Mouse (Mus musculus) limb, embryonic 14.5 days (tissue): Measurements from ENCODE around the gene Plxna3. TPM values are rescaled to one million over a fixed set of nuclear protein-coding genes. Genes with fewer than 3 reads are reported as not detected.
A peak's percentile ranks its signal among the peaks of the same experiment; 100 is the strongest.

ENCODE experiments used
- ATAC-seq: fragments of 200-750 bp; cut with Nextera tagmentation; 2 replicates; pipeline ENCODE4 v1.8.0; 2017; ENCODE audit warnings: low read depth, moderate number of reproducible peaks, moderate TSS enrichment; ENCODE audit not compliant: low FRiP score
- DNase-seq: peaks from one replicate; pipeline ENCODE4 v3.0.0-alpha.2; 2015; ENCODE audit warnings: low spot score
- H3K27ac ChIP-seq: fragments of 300-500 bp; sonication (generic); replicated peaks from 2 replicates; pipeline ENCODE4 v1.5.1; 2014; ENCODE audit warnings: low read depth, mild to moderate bottlenecking, low read length, moderate library complexity, mixed read lengths
- H3K27me3 ChIP-seq: fragments of 300-500 bp; sonication (generic); 2 replicates; pipeline ENCODE4 v1.6.1; 2014; ENCODE audit warnings: low read length, mixed read lengths; ENCODE audit not compliant: control insufficient read depth, insufficient read depth
- H3K36me3 ChIP-seq: fragments of 300-500 bp; sonication (generic); 2 replicates; pipeline ENCODE4 v1.6.1; 2014; ENCODE audit warnings: mild to moderate bottlenecking, low read length, moderate library complexity, mixed read lengths; ENCODE audit not compliant: control insufficient read depth, insufficient read depth
- H3K4me1 ChIP-seq: fragments of 300-500 bp; sonication (generic); 2 replicates; pipeline ENCODE4 v1.6.1; 2014; ENCODE audit warnings: antibody characterized with exemption, low read length, mixed read lengths; ENCODE audit not compliant: control insufficient read depth, insufficient read depth
- H3K4me2 ChIP-seq: fragments of 300-500 bp; sonication (generic); replicated peaks from 2 replicates; pipeline ENCODE4 v1.6.1; 2014; ENCODE audit warnings: low read depth, mild to moderate bottlenecking, low read length, moderate library complexity; ENCODE audit not compliant: severe bottlenecking
- H3K4me3 ChIP-seq: fragments of 300-500 bp; sonication (generic); replicated peaks from 2 replicates; pipeline ENCODE4 v1.5.1; 2014; ENCODE audit warnings: low read length
- H3K9ac ChIP-seq: fragments of 300-500 bp; sonication (generic); 2 replicates; pipeline ENCODE4 v1.6.1; 2014; ENCODE audit warnings: mild to moderate bottlenecking, low read depth, low read length, moderate library complexity; ENCODE audit not compliant: severe bottlenecking
- H3K9me3 ChIP-seq: fragments of 300-500 bp; sonication (generic); 2 replicates; pipeline ENCODE4 v1.6.1; 2016; ENCODE audit warnings: low read length; ENCODE audit not compliant: control insufficient read depth
- POLR2A ChIP-seq: fragments of 200-500 bp; IDR thresholded peaks from 2 replicates; pipeline ENCODE4 v1.8.0; 2012; ENCODE audit warnings: inconsistent platforms, mild to moderate bottlenecking, moderate library complexity, borderline replicate concordance; ENCODE audit not compliant: insufficient read depth, insufficient read length; ENCODE audit errors: extremely low read depth
- WGBS: fragments of 180-500 bp; shearing (Covaris S2); extraction: QIAGEN DNeasy Blood & Tissue Kit; methylation state at CpG from one replicate; pipeline ENCODE4 v1.1.7; 2014; 5-methylcytosine and 5-hydroxymethylcytosine counted together
- polyA plus RNA-seq, 2 experiments: library from polyadenylated mRNA; depleted of rRNA in 1 of 2; stranded (reverse) in 1 of 2; unstranded in 1 of 2; fragments of >200 nt; fragmentation: Nextera tagmentation in 1 of 2; extraction: Ambion mirVana in 1 of 2; gene quantifications; 2 replicates each; pipeline versions ENCODE4 v1.2.1 to v1.2.3; 2012 to 2014

The Plxna3 gene
- polyA plus RNA-seq, 2 experiments = 21.4 to 117 TPM

DNA sequence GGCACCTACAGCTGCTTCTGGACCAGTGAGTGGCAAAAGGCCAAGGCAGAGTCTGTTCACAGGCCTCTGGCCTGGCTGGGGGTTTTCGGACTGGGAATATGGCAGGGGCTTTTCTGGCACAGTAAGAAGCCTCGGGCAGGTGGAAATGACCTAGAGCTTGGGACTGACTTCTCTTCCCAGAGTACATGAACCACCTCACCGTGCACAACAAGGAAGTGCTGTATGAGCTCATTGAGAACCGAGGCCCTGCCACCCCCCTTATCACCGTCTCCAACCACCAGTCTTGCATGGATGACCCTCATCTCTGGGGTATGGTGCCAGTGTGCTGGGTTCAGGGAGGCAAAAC lies 45.8 kb upstream of the Plxna3 start:
- WGBS = 43% methylated on average over 5 of the region's 5 CpGs
- H3K27ac ChIP-seq = peak overlapping the region; percentile 67; the same call in 1 of the 2 replicates

DNA sequence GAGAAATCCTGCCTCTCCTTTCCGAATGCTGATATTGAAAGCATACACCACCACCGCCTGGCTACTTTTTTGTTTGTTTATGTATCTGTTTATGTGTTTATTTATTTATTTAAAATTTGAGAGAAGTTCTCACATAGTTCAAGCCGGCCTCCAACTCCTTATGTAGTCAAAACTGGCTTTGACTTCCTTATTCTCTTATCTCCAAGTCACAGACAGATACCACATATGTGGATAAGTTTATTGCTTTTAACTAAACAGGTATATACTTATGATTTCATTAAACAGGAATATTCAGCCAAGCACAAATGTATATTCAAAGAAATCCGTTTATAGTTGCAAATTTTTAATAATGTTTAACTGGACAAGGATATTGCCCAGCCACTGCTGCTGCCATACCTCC lies 35.4 kb upstream of the Plxna3 start:
- no peak for ATAC-seq

More for the DNA sequence above, 45.8 kb upstream of the Plxna3 start:
- Histone ChIP-seq H3K9me3 (no peaks in the 10 kb centered on the region), H3K9ac (peak overlapping the region; percentile 71), H3K27me3 (no peaks in the 10 kb centered on the region), H3K4me3 (peak overlapping the region; percentile 58), H3K4me2 (peak overlapping the region; percentile 64), H3K4me1 (0 out of 2 replicates have a peak, but pooled peaks cover 4% of the 10 kb centered on the region), H3K36me3 (no peaks in the 10 kb centered on the region)
- no peak for DNase-seq
- no peak for TF ChIP-seq POLR2A
- ATAC-seq = no peak

DNA sequence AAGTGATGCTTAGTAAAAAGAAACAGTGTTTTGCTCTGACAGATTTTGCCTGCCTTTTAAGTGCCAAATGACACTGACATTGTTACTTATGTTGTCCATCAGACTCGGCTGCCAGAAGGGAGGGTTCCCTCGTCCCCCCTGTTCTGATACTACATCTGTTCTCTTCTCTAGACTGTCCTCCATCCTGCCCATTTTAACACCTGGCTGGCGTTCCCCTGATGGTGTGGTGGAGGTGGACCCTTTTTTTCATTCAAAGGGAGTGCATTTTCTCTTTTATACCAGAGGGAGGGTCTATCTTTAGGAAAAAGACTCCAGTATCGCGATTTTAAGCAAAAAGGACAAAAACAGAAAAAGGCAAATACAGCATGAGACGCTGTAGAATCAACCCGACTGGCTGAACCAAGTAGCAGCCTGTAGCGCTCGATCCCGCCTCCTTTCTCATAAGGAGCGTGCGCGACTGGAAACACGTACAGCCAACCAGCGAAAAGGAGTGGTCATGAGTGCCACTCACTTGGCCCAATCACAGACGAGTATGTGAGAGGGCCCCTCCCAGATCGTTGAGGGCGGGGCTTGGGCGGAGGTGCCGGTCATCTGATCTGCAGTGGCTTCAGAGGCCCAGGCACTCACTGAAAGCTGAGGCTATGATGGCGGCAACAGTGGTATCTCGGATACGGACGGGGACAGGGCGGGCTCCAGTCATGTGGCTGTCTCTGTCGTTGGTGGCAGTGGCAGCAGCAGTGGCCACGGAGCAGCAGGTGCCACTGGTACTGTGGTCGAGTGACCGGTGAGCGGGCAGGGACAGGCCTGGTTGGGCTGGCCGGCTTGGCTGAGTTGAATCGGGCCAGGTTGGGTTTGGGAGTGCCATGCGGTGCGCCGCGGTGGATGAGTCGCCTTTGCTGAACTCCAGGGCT lies 32.1 kb upstream of the Plxna3 start, which contains the start of gene Atp6ap1:
Gene Atp6ap1 (plus strand): TSS at position 560 of the 911 bp plus-strand sequence.
- H3K27ac ChIP-seq = 0 out of 2 replicates have a peak within 1 kb of the TSS, but pooled peaks have one; percentile 55
- H3K4me3 ChIP-seq = peak within 1 kb of the TSS; percentile 59
- peaks cover 8% of the 10 kb centered on the region for H3K36me3 ChIP-seq
- H3K9ac ChIP-seq = peak within 1 kb of the TSS; percentile 74
- no peak for TF ChIP-seq POLR2A
- ATAC-seq (peak; percentile 99), DNase-seq (peak; percentile 94)
- H3K4me2 ChIP-seq = peak within 1 kb of the TSS; percentile 59
- WGBS = 19% methylated on average over 36 of the region's 37 CpGs
- H3K27me3 ChIP-seq = no peaks in the 10 kb centered on the region
- H3K9me3 ChIP-seq = no peaks in the 10 kb centered on the region
- H3K4me1 ChIP-seq = no peaks in the 10 kb centered on the region; the same call in 1 of the 2 replicates

More for the DNA sequence above, 35.4 kb upstream of the Plxna3 start:
- Histone ChIP-seq H3K27ac (no peak overlapping the region), H3K4me1 (no peaks in the 10 kb centered on the region; the same call in 1 of the 2 replicates), H3K27me3 (no peaks in the 10 kb centered on the region), H3K9me3 (no peaks in the 10 kb centered on the region), H3K4me3 (no peak overlapping the region), H3K9ac (no peak overlapping the region), H3K36me3 (peaks cover 2% of the 10 kb centered on the region; the same call in 1 of the 2 replicates), H3K4me2 (no peak overlapping the region)
- no peak for DNase-seq
- WGBS = 74% methylated on average over 4 of the region's 4 CpGs
- TF ChIP-seq POLR2A = no peak

DNA sequence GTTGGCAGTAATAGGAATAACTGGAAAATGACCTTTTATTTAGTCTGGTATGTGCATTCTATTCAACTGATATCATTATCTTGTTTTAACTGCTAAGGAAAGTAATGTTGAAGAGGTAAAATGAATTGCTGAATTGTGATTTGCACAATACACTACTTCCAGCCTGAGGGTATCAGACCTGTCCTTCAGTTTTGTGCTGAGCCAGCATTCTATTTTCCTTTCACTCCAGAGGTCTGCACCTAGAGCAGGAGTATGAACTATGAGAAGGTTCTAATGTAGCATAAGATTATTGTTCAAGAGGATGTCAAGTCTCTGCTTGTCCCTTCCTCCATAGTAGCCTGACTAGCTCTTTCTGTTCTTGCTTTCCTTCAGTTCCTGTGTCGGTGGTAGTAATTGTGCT lies 30.5 kb upstream of the Plxna3 start:
- H3K9me3 ChIP-seq = no peaks in the 10 kb centered on the region
- no peak for TF ChIP-seq POLR2A
- H3K9ac ChIP-seq = no peak overlapping the region
- 80% methylated on average over 1 of the region's 1 CpGs for WGBS
- H3K4me1 ChIP-seq = no peaks in the 10 kb centered on the region; the same call in 1 of the 2 replicates
- DNase-seq = no peak
- H3K4me3 ChIP-seq = no peak overlapping the region
- no peak for ATAC-seq
- no peak overlapping the region for H3K4me2 ChIP-seq
- H3K27me3 ChIP-seq = no peaks in the 10 kb centered on the region
- H3K27ac ChIP-seq = no peak overlapping the region
- peaks cover 18% of the 10 kb centered on the region for H3K36me3 ChIP-seq

DNA sequence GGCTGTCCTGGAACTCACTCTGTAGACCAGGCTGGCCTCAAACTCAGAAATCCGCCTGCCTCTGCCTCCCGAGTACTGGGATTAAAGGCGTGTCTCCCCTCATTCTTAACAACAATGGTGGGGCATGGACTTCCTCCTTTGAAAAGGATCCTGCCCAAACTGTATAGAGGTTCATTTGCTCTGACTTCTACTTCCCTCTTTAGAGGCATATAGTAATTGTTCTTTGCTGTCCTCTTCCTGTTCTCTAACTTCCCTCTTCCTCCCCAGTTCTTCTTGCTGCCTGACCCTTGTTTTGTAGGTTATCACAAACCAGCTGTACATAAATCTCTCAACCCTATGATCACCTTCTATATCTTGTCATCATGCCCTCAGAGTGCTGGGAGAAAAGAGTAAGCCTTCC lies 29.1 kb upstream of the Plxna3 start:
- Histone ChIP-seq H3K9ac (no peak overlapping the region), H3K4me1 (no peaks in the 10 kb centered on the region; the same call in 1 of the 2 replicates), H3K27me3 (no peaks in the 10 kb centered on the region), H3K9me3 (no peaks in the 10 kb centered on the region), H3K36me3 (peaks cover 19% of the 10 kb centered on the region), H3K4me2 (no peak overlapping the region), H3K27ac (no peak overlapping the region), H3K4me3 (no peak overlapping the region)
- no peak for TF ChIP-seq POLR2A
- no peak for DNase-seq
- ATAC-seq = no peak
- 79% methylated on average over 3 of the region's 3 CpGs for WGBS
